Mouse (Mus musculus) hematopoietic stem cell, adult 5-6 weeks (primary cell): ENCODE data around the gene Ptprn. TPM values are rescaled to one million over a fixed set of nuclear protein-coding genes. Genes with fewer than 3 reads are reported as not detected.
"Not testable (repeated sequence)": the region's sequence is repeated elsewhere in the genome, so short reads cannot be mapped to it uniquely, and the experiment has no call there.

ENCODE experiments used
- ATAC-seq, 2 experiments: fragments of 125-278 bp in 1 of 2; replicated peaks in 1 of 2; 2 replicates each; pipeline ENCODE4 v1.8.0; 2016 to 2017; ENCODE audit warnings: inconsistent platforms in 2 of 2, mild to moderate bottlenecking in 2 of 2, moderate number of reproducible peaks in 2 of 2, low read depth in 1 of 2, moderate TSS enrichment in 1 of 2; ENCODE audit not compliant: low FRiP score in 2 of 2, poor library complexity in 2 of 2, severe bottlenecking in 2 of 2, insufficient read depth in 1 of 2, low TSS enrichment in 1 of 2
- total RNA-seq: library from RNA; stranded (forward); fragments of 172-1452, 232-1000 nt; gene quantifications from 2 replicates; pipeline ENCODE4 v1.2.3, GENCODE M21; 2017

Ptprn gene
- total RNA-seq, 1 experiment from 2014 or later: not detected

- ATAC-seq: not testable (repeated sequence)
Measured at GRCm38 (mm10) chr1:75232489-75232888, 31.8 kb downstream of the Ptprn start.

GRCm38 (mm10) chr1:75231664-75232152, 32.6 kb downstream of the Ptprn start, which contains the start of gene A630095N17Rik:
Gene A630095N17Rik (minus strand): TSS chr1:75232102.
- ATAC-seq: no peak

- ATAC-seq: no peak
Measured at GRCm38 (mm10) chr1:75231224-75231623, 33.1 kb downstream of the Ptprn start.

GRCm38 (mm10) chr1:75230335-75230994, 33.8 kb downstream of the Ptprn start:
- no peak for ATAC-seq

GRCm38 (mm10) chr1:75229158-75229557, 35.1 kb downstream of the Ptprn start:
- ATAC-seq: peak; percentile 79 to 82

GRCm38 (mm10) chr1:75227653-75228052, 36.6 kb downstream of the Ptprn start:
- ATAC-seq: no peak

GRCm38 (mm10) chr1:75226138-75226537, 38.2 kb downstream of the Ptprn start:
- no peak for ATAC-seq

GRCm38 (mm10) chr1:75225473-75225872, 38.8 kb downstream of the Ptprn start:
- ATAC-seq: no peak

GRCm38 (mm10) chr1:75223532-75223931, 40.8 kb downstream of the Ptprn start:
- ATAC-seq: peak; percentile 48 to 53; a peak in 3 of 4 replicates

- no peak for ATAC-seq
Measured at GRCm38 (mm10) chr1:75222926-75223325, 41.4 kb downstream of the Ptprn start.

GRCm38 (mm10) chr1:75221538-75221937, 42.8 kb downstream of the Ptprn start:
- ATAC-seq: no peak

GRCm38 (mm10) chr1:75219531-75219930, 44.8 kb downstream of the Ptprn start, which contains the start of gene Tuba4a:
Gene Tuba4a (minus strand): TSS chr1:75219865.
- peak in 1 of 2 experiments; percentile 5; a peak in 1 of 4 replicates for ATAC-seq

GRCm38 (mm10) chr1:75219078-75219477, 45.2 kb downstream of the Ptprn start:
- ATAC-seq: peak; percentile 84 to 86

GRCm38 (mm10) chr1:75218227-75219001, 45.9 kb downstream of the Ptprn start:
- ATAC-seq: peak; percentile 22 to 27; a peak in 3 of 4 replicates

GRCm38 (mm10) chr1:75217893-75218226, 46.4 kb downstream of the Ptprn start:
- no peak for ATAC-seq

- no peak for ATAC-seq
Measured at GRCm38 (mm10) chr1:75216797-75217585, 47.3 kb downstream of the Ptprn start.

GRCm38 (mm10) chr1:75215785-75216184, 48.5 kb downstream of the Ptprn start:
- no peak for ATAC-seq

- no peak for ATAC-seq
Measured at GRCm38 (mm10) chr1:75214886-75215285, 49.4 kb downstream of the Ptprn start.
